In genomic region chr5:73141161-73141560, GRCm38 (mm10) we compare ENCODE assay signal across 35 mouse cellular contexts.
"Had no signal": no experiment of that assay in that cellular context is flagged by ENCODE, and none has a peak within 500 bp of the region (broad histone marks: within the 10 kb centered on the region; RNA-seq: fewer than 3 reads in every experiment).

No protein-coding gene starts in this region.

- H3K4me3 ChIP-seq: heart, embryonic 12.5 days; heart, embryonic 13.5 days; heart, embryonic 15.5 days; hindbrain, embryonic 10.5 days; hindbrain, embryonic 12.5 days; hindbrain, embryonic 13.5 days; hindbrain, embryonic 15.5 days; intestine, embryonic 15.5 days; kidney, embryonic 15.5 days; layer of hippocampus, adult 2 months; left cerebral cortex, adult 2 months had no signal

- DNase-seq: heart, postnatal 10 days; heart, postnatal 14 days; heart, postnatal 36 days; heart, postnatal 4 days; kidney, adult 11 months; kidney, adult 18-20 months; kidney, adult 2 months; kidney, adult 8-10 months; kidney, adult 9 months; kidney, postnatal 10 days; kidney, postnatal 14 days; kidney, postnatal 25 days; kidney, postnatal 36 days; kidney, postnatal 4 days; layer of hippocampus, adult 9-11 months; layer of hippocampus, postnatal 36 days had no signal

- H3K27ac ChIP-seq: heart, embryonic 13.5 days; heart, embryonic 15.5 days; hindbrain, embryonic 10.5 days; hindbrain, embryonic 12.5 days; hindbrain, embryonic 13.5 days; hindbrain, embryonic 14.5 days; hindbrain, embryonic 15.5 days; hindbrain, postnatal 0 days; intestine, embryonic 15.5 days; kidney, embryonic 15.5 days; kidney, postnatal 0 days; layer of hippocampus, adult 2 months; left cerebral cortex, adult 2 months had no signal

- H3K27me3 ChIP-seq: heart, embryonic 12.5 days; heart, embryonic 13.5 days; heart, embryonic 15.5 days; hindbrain, embryonic 12.5 days; hindbrain, embryonic 13.5 days; hindbrain, embryonic 15.5 days; intestine, embryonic 15.5 days; kidney, embryonic 15.5 days had no signal

- H3K9me3 ChIP-seq: heart, embryonic 12.5 days; heart, embryonic 13.5 days; heart, embryonic 15.5 days; hindbrain, embryonic 10.5 days; hindbrain, embryonic 12.5 days; hindbrain, embryonic 13.5 days; hindbrain, embryonic 15.5 days; intestine, embryonic 15.5 days; kidney, embryonic 15.5 days had no signal

- H3K36me3 ChIP-seq: intestine, embryonic 15.5 days had no signal

- H3K9ac ChIP-seq: heart, embryonic 12.5 days; heart, embryonic 13.5 days; heart, embryonic 15.5 days; hindbrain, embryonic 12.5 days; hindbrain, embryonic 13.5 days; hindbrain, embryonic 14.5 days; hindbrain, embryonic 15.5 days; intestine, embryonic 15.5 days; kidney, embryonic 15.5 days had no signal

- ATAC-seq: hindbrain, embryonic 16.5 days; hindbrain, postnatal 0 days; inflammation-experienced regulatory T-cells, adult 6 months; intestine, embryonic 15.5 days; intestine, embryonic 16.5 days; intestine, postnatal 0 days had no signal

- H3K4me1 ChIP-seq: heart, embryonic 13.5 days; heart, embryonic 15.5 days; hindbrain, embryonic 10.5 days; hindbrain, embryonic 12.5 days; hindbrain, embryonic 15.5 days; intestine, embryonic 15.5 days; kidney, embryonic 15.5 days had no signal

- H3K4me2 ChIP-seq: heart, embryonic 11.5 days; heart, embryonic 12.5 days; heart, embryonic 13.5 days; heart, embryonic 15.5 days; hindbrain, embryonic 12.5 days; hindbrain, embryonic 13.5 days; hindbrain, embryonic 14.5 days; hindbrain, embryonic 15.5 days; intestine, embryonic 15.5 days; kidney, embryonic 15.5 days had no signal
